Mouse (Mus musculus): ENCODE data around the gene Tmem222.

The Tmem222 gene

GRCm38 (mm10) chr4:133277104-133278026, at the start of gene Tmem222:
Gene Tmem222 (minus strand): TSS chr4:133277792.
- DNase-seq (ENCODE audit: low spot score in 2 of 2), result peak; percentile 94 to 99

- DNase-seq (ENCODE audit: low spot score in 2 of 2), result no peak
Measured at GRCm38 (mm10) chr4:133319667-133320066, 42.1 kb upstream of the Tmem222 start.

- DNase-seq (ENCODE audit: low spot score in 2 of 2), result no peak
Measured at GRCm38 (mm10) chr4:133315991-133316390, 38.4 kb upstream of the Tmem222 start.

GRCm38 (mm10) chr4:133314896-133315295, 37.3 kb upstream of the Tmem222 start:
- DNase-seq (ENCODE audit: low spot score in 2 of 2), result no peak

GRCm38 (mm10) chr4:133309948-133310347, 32.4 kb upstream of the Tmem222 start:
- DNase-seq (ENCODE audit: low spot score in 2 of 2), result peak; percentile 78 to 91

- peak in 1 of 2 experiments; percentile 36 for DNase-seq (ENCODE audit: low spot score in 2 of 2)
Measured at GRCm38 (mm10) chr4:133307331-133307730, 29.7 kb upstream of the Tmem222 start.

- no peak for DNase-seq (ENCODE audit: low spot score in 2 of 2)
Measured at GRCm38 (mm10) chr4:133305825-133306224, 28.2 kb upstream of the Tmem222 start.

- DNase-seq (ENCODE audit: low spot score in 2 of 2), result no peak
Measured at GRCm38 (mm10) chr4:133304770-133305169, 27.2 kb upstream of the Tmem222 start.

- no peak for DNase-seq (ENCODE audit: low spot score in 2 of 2)
Measured at GRCm38 (mm10) chr4:133302668-133303067, 25.1 kb upstream of the Tmem222 start.

GRCm38 (mm10) chr4:133301802-133302201, 24.2 kb upstream of the Tmem222 start:
- peak in 1 of 2 experiments; percentile 74 for DNase-seq (ENCODE audit: low spot score in 2 of 2)

- no peak for DNase-seq (ENCODE audit: low spot score in 2 of 2)
Measured at GRCm38 (mm10) chr4:133300421-133300820, 22.8 kb upstream of the Tmem222 start.

GRCm38 (mm10) chr4:133299701-133300100, 22.1 kb upstream of the Tmem222 start:
- DNase-seq (ENCODE audit: low spot score in 2 of 2), result no peak

GRCm38 (mm10) chr4:133298516-133299365, 21.1 kb upstream of the Tmem222 start:
- DNase-seq (ENCODE audit: low spot score in 2 of 2), result no peak

- peak; percentile 60 to 79 for DNase-seq (ENCODE audit: low spot score in 2 of 2)
Measured at GRCm38 (mm10) chr4:133297801-133298238, 20.2 kb upstream of the Tmem222 start.

GRCm38 (mm10) chr4:133297360-133297759, 19.8 kb upstream of the Tmem222 start:
- DNase-seq (ENCODE audit: low spot score in 2 of 2), result no peak

- DNase-seq (ENCODE audit: low spot score in 2 of 2), result no peak
Measured at GRCm38 (mm10) chr4:133294084-133294483, 16.5 kb upstream of the Tmem222 start.

GRCm38 (mm10) chr4:133292901-133293843, 15.6 kb upstream of the Tmem222 start:
- DNase-seq (ENCODE audit: low spot score in 2 of 2), result no peak

GRCm38 (mm10) chr4:133292405-133292804, 14.8 kb upstream of the Tmem222 start:
- no peak for DNase-seq (ENCODE audit: low spot score in 2 of 2)

- DNase-seq (ENCODE audit: low spot score in 2 of 2), result no peak
Measured at GRCm38 (mm10) chr4:133291255-133291654, 13.7 kb upstream of the Tmem222 start.

- no peak for DNase-seq (ENCODE audit: low spot score in 2 of 2)
Measured at GRCm38 (mm10) chr4:133286476-133287077, 9.0 kb upstream of the Tmem222 start.

- DNase-seq (ENCODE audit: low spot score in 2 of 2), result no peak
Measured at GRCm38 (mm10) chr4:133285950-133286349, 8.4 kb upstream of the Tmem222 start.

Measured in urinary bladder, adult 18-20 months (tissue).